Mouse (Mus musculus) CH12.LX (cell line): Measurements from ENCODE around the gene Scaf4.

Source experiments
- BHLHE40 ChIP-seq: IDR thresholded peaks from 2 replicates; pipeline ENCODE4 v1.6.1; 2011; ENCODE audit warnings: mild to moderate bottlenecking, low read depth, low read length, improper control_type of control experiment
- CTCF ChIP-seq, 2 experiments: IDR thresholded peaks in 1 of 2; conservative IDR thresholded peaks in 1 of 2; 2 replicates each; pipeline ENCODE4 v1.5.1; 2011 to 2012; ENCODE audit warnings: low read depth in 2 of 2, low read length in 2 of 2, improper control_type of control experiment in 1 of 2, inconsistent platforms in 1 of 2, mild to moderate bottlenecking in 1 of 2, moderate library complexity in 1 of 2
- EP300 ChIP-seq: IDR thresholded peaks from 2 replicates; pipeline ENCODE4 v1.6.1; 2011; ENCODE audit warnings: low read length, improper control_type of control experiment
- GABPA ChIP-seq: IDR thresholded peaks from 2 replicates; pipeline ENCODE4 v1.6.1; 2012; ENCODE audit warnings: low read depth, low read length, improper control_type of control experiment, inconsistent platforms; ENCODE audit not compliant: insufficient replicate concordance
- JUN ChIP-seq: IDR thresholded peaks from 2 replicates; pipeline ENCODE4 v1.6.1; 2011; ENCODE audit warnings: low read depth, mild to moderate bottlenecking, low read length, improper control_type of control experiment, moderate library complexity; ENCODE audit not compliant: insufficient read depth
- JUND ChIP-seq: conservative IDR thresholded peaks from 2 replicates; pipeline ENCODE4 v1.6.1; 2011; ENCODE audit warnings: low read depth, low read length, improper control_type of control experiment
- MAX ChIP-seq: IDR thresholded peaks from 2 replicates; pipeline ENCODE4 v1.6.1; 2011; ENCODE audit warnings: low read length, improper control_type of control experiment
- MEF2A ChIP-seq: IDR thresholded peaks from 2 replicates; pipeline ENCODE4 v1.6.1; 2014; ENCODE audit warnings: low read depth, mild to moderate bottlenecking, inconsistent platforms, low read length, improper control_type of control experiment, borderline replicate concordance
- MYC ChIP-seq: IDR thresholded peaks from 2 replicates; pipeline ENCODE4 v1.6.1; 2011; ENCODE audit warnings: low read depth, mild to moderate bottlenecking, improper control_type of control experiment, low read length
- POLR2A ChIP-seq: IDR thresholded peaks from 2 replicates; pipeline ENCODE4 v1.6.1; 2011; ENCODE audit warnings: low read depth, mild to moderate bottlenecking, improper control_type of control experiment, low read length
- RCOR1 ChIP-seq: conservative IDR thresholded peaks from 2 replicates; pipeline ENCODE4 v1.6.1; 2012; ENCODE audit warnings: low read depth, mild to moderate bottlenecking, inconsistent platforms, low read length, improper control_type of control experiment

DNA sequence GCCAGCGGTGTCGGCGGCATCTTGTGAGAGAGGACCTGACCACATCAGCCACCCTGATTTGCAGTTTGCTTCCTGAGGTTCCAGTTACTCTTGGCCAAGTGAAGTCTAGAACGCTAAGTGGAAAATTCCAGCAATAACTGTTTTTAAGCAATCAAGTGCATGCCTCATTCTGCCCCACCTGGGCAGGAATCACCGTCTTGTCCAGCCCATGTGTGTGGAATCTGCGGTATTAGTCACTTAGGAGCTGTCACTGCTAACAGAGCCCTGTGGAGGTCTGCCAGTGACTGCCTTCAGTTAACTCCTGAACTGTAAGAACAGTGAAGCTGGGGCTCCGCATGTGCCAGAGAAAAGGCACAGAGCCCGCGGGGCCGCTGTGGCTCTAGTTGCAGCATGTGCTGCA is 73.6 kb downstream of the Scaf4 start:
- TF ChIP-seq CTCF (conservative IDR thresholded peaks at IDR 0.05 in 1 of 2, IDR thresholded peaks at IDR 0.05 in 1 of 2; ENCODE audit: low read depth in 2 of 2, low read length in 2 of 2) (no peak), MAX (no peak), EP300 (no peak), JUND (no peak), MYC (no peak), BHLHE40 (no peak), RCOR1 (no peak), GABPA (no peak), MEF2A (no peak), POLR2A (no peak), JUN (no peak)
